Mouse (Mus musculus) hindbrain, postnatal 0 days (tissue): ENCODE data around the gene Trim56. TPM values are rescaled to one million over a fixed set of nuclear protein-coding genes. Genes with fewer than 3 reads are reported as not detected.
"Not testable (repeated sequence)": the region's sequence is repeated elsewhere in the genome, so short reads cannot be mapped to it uniquely, and the experiment has no call there.

ENCODE experiments used
- ATAC-seq: fragments of 200-750 bp; cut with Nextera tagmentation; 2 replicates; pipeline ENCODE4 v1.8.0; 2017; ENCODE audit warnings: mild to moderate bottlenecking, moderate TSS enrichment, moderate library complexity
- DNase-seq: peaks from one replicate; pipeline ENCODE4 v3.0.0-alpha.2; 2015; ENCODE audit warnings: low spot score
- H3K27ac ChIP-seq: fragments of 300-500 bp; sonication (generic); 2 replicates; pipeline ENCODE4 v1.5.1; 2014; ENCODE audit warnings: mild to moderate bottlenecking
- H3K27me3 ChIP-seq: fragments of 300-500 bp; sonication (generic); 2 replicates; pipeline ENCODE4 v1.6.1; 2014; ENCODE audit warnings: low read length, mixed read lengths; ENCODE audit not compliant: insufficient read depth
- H3K36me3 ChIP-seq: fragments of 300-500 bp; sonication (generic); 2 replicates; pipeline ENCODE4 v1.6.1; 2014; ENCODE audit warnings: low read length, mixed read lengths; ENCODE audit not compliant: insufficient read depth
- H3K4me1 ChIP-seq: fragments of 300-500 bp; sonication (generic); 2 replicates; pipeline ENCODE4 v1.6.1; 2014; ENCODE audit warnings: antibody characterized with exemption, low read length, mixed read lengths; ENCODE audit not compliant: insufficient read depth
- H3K4me2 ChIP-seq: fragments of 300-500 bp; sonication (generic); 2 replicates; pipeline ENCODE4 v1.6.1; 2014; ENCODE audit warnings: low read depth, mild to moderate bottlenecking, low read length, moderate library complexity, mixed read lengths
- H3K4me3 ChIP-seq: fragments of 300-500 bp; sonication (generic); 2 replicates; pipeline ENCODE4 v1.5.1; 2014; ENCODE audit warnings: low read length
- H3K9ac ChIP-seq: fragments of 300-500 bp; sonication (generic); replicated peaks from 2 replicates; pipeline ENCODE4 v1.6.1; 2014; ENCODE audit warnings: mild to moderate bottlenecking, low read length, moderate library complexity, mixed read lengths
- H3K9me3 ChIP-seq: fragments of 300-500 bp; sonication (generic); 2 replicates; pipeline ENCODE4 v1.6.1; 2016; ENCODE audit warnings: low read length, mixed read lengths
- CTCF ChIP-seq: IDR thresholded peaks from 2 replicates; pipeline ENCODE4 v1.5.1; 2016; ENCODE audit warnings: antibody characterized with exemption, control low read depth, low read depth
- WGBS: fragments of 180-500 bp; shearing (Covaris S2); extraction: QIAGEN DNeasy Blood & Tissue Kit; methylation state at CpG from one replicate; pipeline ENCODE4 v1.1.7; 2014; 5-methylcytosine and 5-hydroxymethylcytosine counted together
- polyA plus RNA-seq: library from polyadenylated mRNA; unstranded; fragments of >200 nt; fragmentation: Nextera tagmentation; extraction: Ambion mirVana; gene quantifications from 2 replicates; pipeline ENCODE4 v1.2.1, GENCODE M21; 2015
- total RNA-seq: library from RNA; depleted of rRNA; stranded (reverse); fragments of >200 nt; gene quantifications from 2 replicates; pipeline ENCODE4 v1.2.3, GENCODE M21; 2014

Trim56 gene
- total and polyA plus RNA-seq, 2 experiments from 2014 or later, result 2.6 to 7.2 TPM

DNA sequence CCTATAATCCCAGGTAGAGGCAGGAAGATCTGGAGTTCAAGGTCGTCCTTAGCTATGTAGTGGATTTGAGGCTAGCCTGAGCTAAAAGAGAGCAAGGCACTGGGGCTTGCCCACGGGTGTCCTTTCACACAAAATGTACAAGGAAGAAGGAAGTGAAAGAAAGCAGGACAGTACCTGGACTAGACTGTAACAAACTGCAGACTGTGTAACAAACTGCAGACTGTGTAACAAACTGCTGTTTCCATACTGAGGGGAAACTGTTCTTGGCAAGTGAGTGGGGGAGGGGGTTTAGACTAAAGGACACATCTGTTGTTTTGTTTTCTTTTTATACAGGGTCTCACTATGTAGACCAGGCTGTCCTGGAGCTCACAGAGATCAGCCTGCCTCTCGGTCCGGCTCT, 5.3 kb upstream of the Trim56 start:
- Histone ChIP-seq H3K9ac (no peak overlapping the region), H3K4me2 (no peak overlapping the region), H3K36me3 (no peaks in the 10 kb centered on the region), H3K27ac (no peak overlapping the region), H3K27me3 (no peaks in the 10 kb centered on the region), H3K9me3 (no peaks in the 10 kb centered on the region), H3K4me3 (no peak overlapping the region), H3K4me1 (peaks cover 4% of the 10 kb centered on the region; the same call in 1 of the 2 replicates)
- no peak for DNase-seq
- no peak for TF ChIP-seq CTCF
- 72% methylated on average over 4 of the region's 4 CpGs for WGBS
- ATAC-seq, result no peak

DNA sequence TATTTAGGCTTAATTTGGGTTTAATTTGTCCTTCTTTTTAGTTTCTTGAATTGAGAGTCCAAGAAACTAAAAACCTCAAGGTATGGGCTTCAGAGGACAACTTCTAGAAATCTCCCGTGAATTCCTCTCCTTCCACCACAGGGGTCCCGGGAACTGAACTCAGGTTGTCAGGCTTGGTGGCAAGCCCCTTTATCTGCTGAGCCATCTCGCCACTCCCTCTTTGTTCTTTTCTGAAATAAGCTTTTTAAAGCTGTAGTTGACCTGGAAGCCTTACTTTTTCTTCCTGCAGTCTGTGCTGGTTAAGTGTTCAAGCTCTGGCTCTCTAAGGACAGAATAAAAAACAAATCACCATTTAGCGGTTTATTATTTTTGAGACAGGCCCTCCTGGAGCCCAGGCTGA, 2.9 kb upstream of the Trim56 start:
- H3K9me3 ChIP-seq, result no peaks in the 10 kb centered on the region
- H3K9ac ChIP-seq, result no peak overlapping the region
- no peak for DNase-seq
- no peak overlapping the region for H3K4me3 ChIP-seq
- peaks cover 4% of the 10 kb centered on the region; the same call in 1 of the 2 replicates for H3K4me1 ChIP-seq
- H3K27ac ChIP-seq, result no peak overlapping the region
- 69% methylated on average over 4 of the region's 4 CpGs for WGBS
- H3K36me3 ChIP-seq, result no peaks in the 10 kb centered on the region
- H3K4me2 ChIP-seq, result no peak overlapping the region
- TF ChIP-seq CTCF, result no peak
- no peak for ATAC-seq
- H3K27me3 ChIP-seq, result no peaks in the 10 kb centered on the region

DNA sequence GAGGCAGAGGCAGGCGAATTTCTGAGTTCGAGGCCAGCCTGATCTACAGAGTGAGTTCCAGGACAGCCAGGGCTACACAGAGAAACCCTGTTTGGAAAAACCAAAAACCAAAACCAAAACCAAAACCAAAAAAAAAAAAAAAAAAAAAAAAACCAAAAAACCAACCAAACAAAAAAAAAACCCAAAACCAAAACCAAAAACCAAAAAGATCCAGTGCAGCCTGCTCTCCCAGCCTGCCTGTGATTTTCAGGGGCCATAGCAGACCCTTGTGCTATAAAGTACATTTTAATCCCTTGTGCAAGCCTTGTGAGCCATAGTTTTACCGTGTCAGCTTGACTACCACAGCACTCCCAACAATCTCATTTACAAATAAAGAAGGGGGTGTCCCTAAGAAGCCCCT, 2.0 kb upstream of the Trim56 start:
- not testable (repeated sequence) for H3K36me3 ChIP-seq, H3K4me1 ChIP-seq, H3K4me3 ChIP-seq, ATAC-seq, H3K27ac ChIP-seq, H3K9ac ChIP-seq, H3K9me3 ChIP-seq, H3K4me2 ChIP-seq, H3K27me3 ChIP-seq, DNase-seq
- 87% methylated on average over 3 of the region's 3 CpGs for WGBS

DNA sequence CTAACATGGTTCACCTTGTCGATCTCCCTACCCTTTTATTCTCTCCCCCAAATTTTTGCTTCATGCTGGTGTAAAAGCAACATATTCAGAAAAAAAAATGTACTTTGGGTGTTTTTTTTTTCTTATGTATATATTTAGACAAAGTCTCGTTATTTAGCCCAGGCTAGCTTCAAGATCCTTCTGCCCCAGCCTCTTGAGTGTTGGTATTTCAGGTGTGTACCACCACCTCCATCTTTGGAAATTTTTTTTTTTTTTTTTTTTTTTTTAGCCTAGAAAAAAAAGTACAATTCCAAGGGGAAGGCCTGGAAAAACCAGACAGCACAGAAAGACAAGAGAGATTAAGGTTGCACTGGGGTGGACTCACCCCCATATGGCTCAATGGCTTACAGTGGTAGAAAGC, 978 bp upstream of the Trim56 start:
- 90% methylated on average over 2 of the region's 2 CpGs for WGBS
- Histone ChIP-seq H3K9ac (no peak overlapping the region), H3K36me3 (no peaks in the 10 kb centered on the region), H3K4me3 (no peak overlapping the region), H3K27ac (no peak overlapping the region), H3K9me3 (no peaks in the 10 kb centered on the region), H3K27me3 (no peaks in the 10 kb centered on the region), H3K4me1 (no peaks in the 10 kb centered on the region), H3K4me2 (no peak overlapping the region)
- ATAC-seq (no peak), DNase-seq (no peak)
- TF ChIP-seq CTCF, result no peak

DNA sequence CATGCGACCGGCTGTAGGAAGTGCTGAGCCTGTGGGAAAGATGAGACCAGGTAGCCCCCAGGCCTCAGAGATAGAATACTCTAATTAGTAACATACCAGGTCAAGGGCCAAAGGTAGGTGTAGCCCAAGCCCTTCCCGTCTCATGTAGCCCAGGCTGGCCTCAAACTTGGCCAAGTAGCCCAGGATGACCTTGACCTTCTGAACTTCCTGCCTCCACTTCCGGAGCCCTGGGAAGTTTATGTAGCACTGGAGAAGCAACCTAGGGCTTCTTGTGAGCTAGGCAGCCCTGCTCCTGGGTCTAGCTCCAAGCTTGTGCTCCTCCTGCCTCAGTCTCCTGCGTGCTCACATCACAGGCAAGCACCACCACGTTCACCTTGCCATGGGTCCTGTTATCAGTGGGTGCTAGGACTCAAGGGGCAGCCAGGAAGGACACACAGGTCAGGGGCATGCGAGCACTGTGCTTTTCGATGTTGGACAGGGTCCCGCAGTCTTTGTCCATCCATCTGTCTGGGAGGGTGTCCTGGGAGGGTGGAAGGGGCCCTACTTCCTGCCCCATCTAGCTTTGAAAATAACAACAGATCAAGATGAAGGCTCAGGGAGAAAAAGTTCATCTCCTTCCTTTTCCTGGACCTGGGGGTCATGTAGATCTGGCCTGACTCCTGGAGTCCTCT, 983 bp downstream of the Trim56 start:
- WGBS, result 89% methylated on average over 9 of the region's 9 CpGs
- Histone ChIP-seq H3K27ac (no peak overlapping the region), H3K4me2 (peak overlapping the region; percentile 54), H3K27me3 (no peaks in the 10 kb centered on the region), H3K9ac (no peak overlapping the region), H3K4me1 (no peaks in the 10 kb centered on the region), H3K9me3 (no peaks in the 10 kb centered on the region), H3K36me3 (no peaks in the 10 kb centered on the region), H3K4me3 (no peak overlapping the region)
- DNase-seq, result no peak
- TF ChIP-seq CTCF, result no peak
- no peak for ATAC-seq

DNA sequence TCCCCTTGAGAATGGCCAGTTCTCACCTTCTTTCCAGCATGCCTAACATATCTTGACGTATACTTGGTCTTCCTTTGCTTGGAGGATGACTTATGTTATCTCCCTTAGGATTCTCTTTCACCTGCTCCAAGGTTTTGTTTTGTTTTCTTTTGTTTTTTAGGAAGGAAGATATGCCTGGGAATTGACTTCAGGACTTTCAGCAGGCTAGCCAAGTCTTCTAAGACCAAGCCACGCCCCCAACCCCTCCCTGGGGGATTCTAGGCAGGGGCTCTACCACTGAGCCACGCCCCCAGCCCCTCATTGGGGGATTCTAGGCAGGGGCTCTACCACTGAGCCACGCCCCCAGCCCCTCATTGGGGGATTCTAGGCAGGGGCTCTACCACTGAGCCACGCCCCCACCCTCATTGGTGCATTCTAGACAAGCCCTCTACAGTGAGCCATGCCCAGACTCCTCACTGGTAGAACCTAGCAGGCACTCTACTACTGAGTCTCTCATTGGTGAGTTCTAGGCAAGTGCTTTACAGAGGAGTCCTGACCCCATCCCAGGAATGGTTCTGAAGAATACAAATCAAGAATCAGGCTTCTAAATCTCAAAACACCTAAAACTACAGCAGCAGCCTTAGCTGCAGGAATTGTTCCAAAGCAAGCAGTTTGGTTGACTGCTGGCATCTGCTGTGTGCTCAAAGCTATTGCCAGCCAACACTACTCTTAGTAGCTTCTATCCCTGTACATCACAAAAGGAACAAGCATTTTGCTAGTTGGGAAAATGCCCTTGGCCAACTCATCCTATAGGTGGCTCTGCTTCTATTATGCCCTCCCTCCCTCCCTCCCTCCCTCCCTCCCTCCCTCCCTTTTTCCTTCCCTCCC, 4.2 kb downstream of the Trim56 start:
- H3K4me2 ChIP-seq, result no peak overlapping the region
- ATAC-seq, result no peak

DNA sequence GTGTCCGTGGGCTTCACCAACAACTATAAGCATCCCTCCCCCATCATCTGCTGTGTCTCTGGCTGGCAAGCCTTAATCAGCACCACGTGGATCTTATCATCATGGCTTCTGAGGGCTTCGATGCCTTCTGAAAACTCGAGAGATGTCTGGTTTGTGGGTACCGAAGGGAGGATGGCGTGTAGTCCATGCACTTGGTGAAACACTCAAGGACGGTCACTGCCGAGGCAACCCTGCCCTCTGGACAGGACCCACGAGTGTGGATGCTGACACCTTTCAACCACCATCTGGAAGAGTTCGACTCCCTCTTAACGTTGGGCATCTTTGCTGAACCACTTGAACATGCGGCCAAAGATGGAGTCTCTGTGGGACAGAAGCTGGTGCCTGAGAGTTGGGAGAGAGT, 5.1 kb downstream of the Trim56 start:
- TF ChIP-seq CTCF, result no peak
- Histone ChIP-seq H3K9me3 (no peaks in the 10 kb centered on the region), H3K27ac (no peak overlapping the region), H3K4me3 (no peak overlapping the region), H3K4me1 (no peaks in the 10 kb centered on the region), H3K36me3 (no peaks in the 10 kb centered on the region), H3K27me3 (no peaks in the 10 kb centered on the region), H3K9ac (no peak overlapping the region), H3K4me2 (no peak overlapping the region)
- ATAC-seq (no peak), DNase-seq (no peak)
- WGBS, result 95% methylated on average over 12 of the region's 12 CpGs

More for the DNA sequence above, 4.2 kb downstream of the Trim56 start:
- H3K9ac ChIP-seq, result no peak overlapping the region
- H3K36me3 ChIP-seq, result no peaks in the 10 kb centered on the region
- no peak overlapping the region for H3K4me3 ChIP-seq
- no peaks in the 10 kb centered on the region for H3K4me1 ChIP-seq
- no peak overlapping the region for H3K27ac ChIP-seq
- no peaks in the 10 kb centered on the region for H3K9me3 ChIP-seq
- 83% methylated on average over 5 of the region's 5 CpGs for WGBS
- no peak for DNase-seq
- no peak for TF ChIP-seq CTCF
- no peaks in the 10 kb centered on the region for H3K27me3 ChIP-seq
